Mouse (Mus musculus): ENCODE data around the gene Dbp.
"Not testable (repeated sequence)": the region's sequence is repeated elsewhere in the genome, so short reads cannot be mapped to it uniquely, and the experiment has no call there.

Gene Dbp

GRCm38 (mm10) chr7:45704730-45705442 is at the start of gene Dbp:
TSS of gene Dbp (plus strand) at chr7:45705088.
- DNase-seq: peak; percentile 100

GRCm38 (mm10) chr7:45660746-45661478 is 44.0 kb upstream of the Dbp start:
- DNase-seq: no peak

- not testable (repeated sequence) for DNase-seq
Measured at GRCm38 (mm10) chr7:45661702-45662101, 43.2 kb upstream of the Dbp start.

- DNase-seq: no peak
Measured at GRCm38 (mm10) chr7:45665303-45666138, 39.4 kb upstream of the Dbp start.

- no peak for DNase-seq
Measured at GRCm38 (mm10) chr7:45666161-45666560, 38.7 kb upstream of the Dbp start, which contains the start of gene Fut2. TSS of gene Fut2 (minus strand) at chr7:45666394.

GRCm38 (mm10) chr7:45667761-45668160 is 37.1 kb upstream of the Dbp start:
- DNase-seq: no peak

GRCm38 (mm10) chr7:45668921-45669320 is 36.0 kb upstream of the Dbp start:
- DNase-seq: no peak

- no peak for DNase-seq
Measured at GRCm38 (mm10) chr7:45677627-45678295, 27.1 kb upstream of the Dbp start.

GRCm38 (mm10) chr7:45678513-45678912 is 26.4 kb upstream of the Dbp start:
- DNase-seq: no peak

- no peak for DNase-seq
Measured at GRCm38 (mm10) chr7:45679966-45680621, 24.8 kb upstream of the Dbp start.

- peak; percentile 61 for DNase-seq
Measured at GRCm38 (mm10) chr7:45681046-45681736, 23.7 kb upstream of the Dbp start.

- peak; percentile 89 for DNase-seq
Measured at GRCm38 (mm10) chr7:45682144-45683126, 22.5 kb upstream of the Dbp start.

GRCm38 (mm10) chr7:45683396-45684050 is 21.4 kb upstream of the Dbp start, which contains the start of gene Ntn5:
TSS of gene Ntn5 (plus strand) at chr7:45684022.
- no peak for DNase-seq

- DNase-seq: no peak
Measured at GRCm38 (mm10) chr7:45685811-45686210, 19.1 kb upstream of the Dbp start.

GRCm38 (mm10) chr7:45686841-45687240 is 18.0 kb upstream of the Dbp start:
- DNase-seq: no peak

GRCm38 (mm10) chr7:45689099-45689498 is 15.8 kb upstream of the Dbp start:
- DNase-seq: no peak

GRCm38 (mm10) chr7:45689800-45690199 is 15.1 kb upstream of the Dbp start:
- DNase-seq: no peak

GRCm38 (mm10) chr7:45692364-45692763 is 12.5 kb upstream of the Dbp start:
- DNase-seq: no peak

GRCm38 (mm10) chr7:45693921-45694591 is 10.8 kb upstream of the Dbp start, which contains the start of gene Sec1:
TSS of gene Sec1 (minus strand) at chr7:45694402.
- no peak for DNase-seq
